Mouse (Mus musculus): ENCODE measurements around the gene Cfap45.

DNA sequence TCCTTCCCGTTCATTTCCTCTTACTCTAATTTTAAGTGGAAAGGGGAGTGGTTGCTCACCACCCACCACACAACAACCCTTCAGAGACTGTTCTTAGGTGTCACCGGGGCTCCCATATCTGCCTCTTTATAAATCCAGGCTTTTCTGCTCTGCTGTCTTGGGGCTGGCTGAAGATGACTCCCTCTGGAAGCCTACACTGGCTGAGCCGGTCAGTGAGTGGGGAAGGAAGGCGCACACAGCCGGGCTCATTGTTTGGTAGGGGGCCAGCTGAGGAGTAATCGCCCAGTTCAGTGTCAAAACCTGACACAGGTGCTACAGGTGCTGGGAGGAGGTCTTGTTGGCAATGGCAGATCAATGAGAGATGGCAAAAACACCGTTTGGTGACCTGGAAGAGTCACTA, 5.4 kb downstream of the Cfap45 start:
- TF ChIP-seq CTCF (IDR thresholded peaks at IDR 0.05; ENCODE audit: low read depth) (no peak), EP300 (optimal IDR thresholded peaks at IDR 0.05) (no peak)

All from stomach, postnatal 0 days (tissue).